Mouse (Mus musculus): ENCODE measurements around the gene Atp4a. TPM values are rescaled to one million over a fixed set of nuclear protein-coding genes. Genes with fewer than 3 reads are reported as not detected.

Gene Atp4a
- total RNA-seq (2014; rRNA removed): 2.6 and 4.4 TPM in 2 replicates
- 1.3 and 4.2 TPM in 2 replicates for polyA plus RNA-seq (2012; rRNA removed)

- H3K9ac ChIP-seq (ENCODE audit: low read depth, low read length): no peak within 1 kb of the TSS
- no peaks in the 10 kb centered on the region for H3K27me3 ChIP-seq (ENCODE audit: control insufficient read depth, insufficient read depth, low read length)
- H3K27ac ChIP-seq (replicated peaks; ENCODE audit: insufficient read depth, low read depth, low read length): no peak within 1 kb of the TSS
- H3K4me3 ChIP-seq (ENCODE audit: insufficient read depth, low read depth, low read length): no peak within 1 kb of the TSS
- TF ChIP-seq CTCF (IDR thresholded peaks at IDR 0.05; ENCODE audit: low read depth, low read length) (no peak), POLR2A (IDR thresholded peaks at IDR 0.05; ENCODE audit: extremely low read depth, insufficient read depth, low read length) (no peak)
- no peak for DNase-seq (ENCODE audit: extremely low read depth, low read depth, low spot score)
- H3K79me2 ChIP-seq (ENCODE audit: control insufficient read depth, insufficient read depth, low read length): no peaks in the 10 kb centered on the region
- H3K4me1 ChIP-seq (ENCODE audit: control insufficient read depth, insufficient read depth, low read length): peaks cover 1% of the 10 kb centered on the region; the same call in 1 of the 2 replicates
- H3K36me3 ChIP-seq (ENCODE audit: control insufficient read depth, insufficient read depth, low read length): no peaks in the 10 kb centered on the region
- 88% methylated on average over 3 of the region's 3 CpGs for WGBS
Observed at GRCm38 (mm10) chr7:30711942-30712341, at the start of gene Atp4a. TSS of gene Atp4a (plus strand) at chr7:30712209.

DNA sequence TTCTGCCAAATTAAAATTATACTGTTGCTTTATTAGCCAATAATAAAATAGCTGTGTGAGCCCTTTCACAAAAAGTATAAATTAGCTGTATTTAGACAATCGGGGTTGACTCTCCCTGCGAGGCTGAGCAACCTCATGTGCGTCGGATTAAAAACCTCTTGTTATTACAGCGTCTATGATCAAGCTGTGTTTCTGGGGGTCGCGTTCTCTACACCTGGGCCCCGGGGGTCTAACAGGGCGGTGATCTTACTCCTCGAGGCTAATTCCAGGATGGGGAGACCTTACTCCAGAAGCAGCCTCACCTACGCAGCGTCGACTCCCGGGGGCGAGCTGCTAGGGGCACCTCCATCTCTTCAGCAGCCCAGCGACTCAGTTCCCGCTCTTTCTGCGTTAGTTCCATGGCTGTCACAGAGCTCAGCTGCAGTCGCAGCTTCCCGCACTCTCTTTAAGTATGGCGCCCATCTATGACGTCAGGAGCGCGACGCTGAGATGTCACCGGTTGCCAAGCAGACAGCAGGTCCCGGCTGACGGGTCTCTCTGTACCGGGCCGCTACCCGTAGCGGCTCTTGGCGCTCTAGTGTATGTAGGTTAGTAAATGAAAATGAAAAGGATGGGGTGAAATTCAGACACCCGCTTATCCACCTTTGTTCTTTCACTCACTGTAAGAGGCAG is 47.3 kb upstream of the Atp4a start, which contains the start of gene Haus5:
Gene Haus5, minus strand, starts transcription at position 466 of the 672 bp plus-strand sequence.
- DNase-seq (ENCODE audit: extremely low read depth, low read depth, low spot score): peak; percentile 81
- WGBS: 1% methylated on average over 34 of the region's 34 CpGs
- H3K27ac ChIP-seq (replicated peaks; ENCODE audit: insufficient read depth, low read depth, low read length): no peak within 1 kb of the TSS
- no peaks in the 10 kb centered on the region for H3K79me2 ChIP-seq (ENCODE audit: control insufficient read depth, insufficient read depth, low read length)
- H3K9ac ChIP-seq (ENCODE audit: low read depth, low read length): peak within 1 kb of the TSS; percentile 62
- H3K36me3 ChIP-seq (ENCODE audit: control insufficient read depth, insufficient read depth, low read length): no peaks in the 10 kb centered on the region
- no peaks in the 10 kb centered on the region for H3K27me3 ChIP-seq (ENCODE audit: control insufficient read depth, insufficient read depth, low read length)
- TF ChIP-seq POLR2A (IDR thresholded peaks at IDR 0.05; ENCODE audit: extremely low read depth, insufficient read depth, low read length): no peak
- no peak for TF ChIP-seq CTCF (IDR thresholded peaks at IDR 0.05; ENCODE audit: low read depth, low read length)
- peak within 1 kb of the TSS; percentile 64 for H3K4me3 ChIP-seq (ENCODE audit: insufficient read depth, low read depth, low read length)
- peaks cover 3% of the 10 kb centered on the region; the same call in 1 of the 2 replicates for H3K4me1 ChIP-seq (ENCODE audit: control insufficient read depth, insufficient read depth, low read length)

- H3K79me2 ChIP-seq (ENCODE audit: control insufficient read depth, insufficient read depth, low read length): no peaks in the 10 kb centered on the region
- H3K27ac ChIP-seq (replicated peaks; ENCODE audit: insufficient read depth, low read depth, low read length): no peak overlapping the region
- TF ChIP-seq POLR2A (IDR thresholded peaks at IDR 0.05; ENCODE audit: extremely low read depth, insufficient read depth, low read length) (no peak), CTCF (IDR thresholded peaks at IDR 0.05; ENCODE audit: low read depth, low read length) (no peak)
- H3K4me3 ChIP-seq (ENCODE audit: insufficient read depth, low read depth, low read length): peak overlapping the region; percentile 64
- H3K36me3 ChIP-seq (ENCODE audit: control insufficient read depth, insufficient read depth, low read length): no peaks in the 10 kb centered on the region
- WGBS: 7% methylated on average over 11 of the region's 11 CpGs
- peaks cover 3% of the 10 kb centered on the region; the same call in 1 of the 2 replicates for H3K4me1 ChIP-seq (ENCODE audit: control insufficient read depth, insufficient read depth, low read length)
- peak overlapping the region; percentile 61 for H3K9ac ChIP-seq (ENCODE audit: low read depth, low read length)
- H3K27me3 ChIP-seq (ENCODE audit: control insufficient read depth, insufficient read depth, low read length): no peaks in the 10 kb centered on the region
- DNase-seq (ENCODE audit: extremely low read depth, low read depth, low spot score): peak; percentile 19
Observed at GRCm38 (mm10) chr7:30665321-30665720, 46.7 kb upstream of the Atp4a start.

DNA sequence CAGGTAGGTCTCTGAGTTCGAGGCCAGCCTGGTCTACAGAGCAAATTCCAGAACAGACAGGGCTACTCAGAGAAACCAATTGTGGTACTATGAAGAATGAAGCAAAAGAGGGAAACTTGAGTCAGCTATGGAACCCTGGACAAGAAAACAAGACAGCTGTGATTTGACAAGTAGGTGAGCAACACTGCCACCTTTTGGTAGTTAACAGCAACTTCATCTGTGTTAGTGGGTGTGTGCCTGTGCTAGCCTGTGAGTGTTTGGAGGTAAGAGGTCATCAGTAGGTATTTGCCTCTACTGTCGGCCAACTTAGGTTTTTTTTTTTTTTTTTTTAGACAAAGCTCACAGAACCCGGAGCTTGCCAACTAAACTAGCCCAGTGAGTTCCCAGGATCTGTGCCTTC is 42.8 kb upstream of the Atp4a start:
- H3K27me3 ChIP-seq (ENCODE audit: control insufficient read depth, insufficient read depth, low read length): no peaks in the 10 kb centered on the region
- TF ChIP-seq CTCF (IDR thresholded peaks at IDR 0.05; ENCODE audit: low read depth, low read length) (peak; percentile 44), POLR2A (IDR thresholded peaks at IDR 0.05; ENCODE audit: extremely low read depth, insufficient read depth, low read length) (no peak)
- WGBS: 20% methylated on average over 3 of the region's 3 CpGs
- H3K36me3 ChIP-seq (ENCODE audit: control insufficient read depth, insufficient read depth, low read length): no peaks in the 10 kb centered on the region
- peak overlapping the region; percentile 36; the same call in 1 of the 2 replicates for H3K9ac ChIP-seq (ENCODE audit: low read depth, low read length)
- peak; percentile 93 for DNase-seq (ENCODE audit: extremely low read depth, low read depth, low spot score)
- H3K4me1 ChIP-seq (ENCODE audit: control insufficient read depth, insufficient read depth, low read length): peaks cover 3% of the 10 kb centered on the region; the same call in 1 of the 2 replicates
- H3K4me3 ChIP-seq (ENCODE audit: insufficient read depth, low read depth, low read length): no peak overlapping the region
- H3K79me2 ChIP-seq (ENCODE audit: control insufficient read depth, insufficient read depth, low read length): no peaks in the 10 kb centered on the region
- H3K27ac ChIP-seq (replicated peaks; ENCODE audit: insufficient read depth, low read depth, low read length): peak overlapping the region; percentile 65

DNA sequence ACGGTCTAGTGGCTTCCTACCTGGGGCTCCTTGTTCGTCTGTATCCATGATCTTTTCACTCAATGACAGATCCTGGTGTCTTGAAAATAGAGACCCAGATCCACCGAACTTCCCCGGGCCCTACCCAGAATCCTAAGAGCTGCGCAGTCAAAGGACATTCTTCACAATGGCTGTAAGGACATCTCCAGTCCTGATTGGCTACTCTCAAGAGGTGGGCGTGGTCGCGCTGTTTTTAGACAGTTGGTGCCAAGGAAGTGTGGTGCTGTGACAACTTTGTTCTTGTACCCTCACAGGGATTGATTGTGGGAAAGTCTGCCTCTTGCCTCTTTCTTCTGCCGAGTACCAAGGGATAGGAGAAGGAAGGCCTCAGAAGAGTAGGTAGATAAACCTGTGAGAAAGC is 40.5 kb upstream of the Atp4a start, which contains the start of gene Pmis2:
Gene Pmis2, minus strand, starts transcription at position 126 of the 400 bp plus-strand sequence.
- Histone ChIP-seq H3K36me3 (ENCODE audit: control insufficient read depth, insufficient read depth, low read length) (no peaks in the 10 kb centered on the region), H3K79me2 (ENCODE audit: control insufficient read depth, insufficient read depth, low read length) (no peaks in the 10 kb centered on the region), H3K27me3 (ENCODE audit: control insufficient read depth, insufficient read depth, low read length) (no peaks in the 10 kb centered on the region), H3K27ac (replicated peaks; ENCODE audit: insufficient read depth, low read depth, low read length) (no peak within 1 kb of the TSS), H3K4me3 (ENCODE audit: insufficient read depth, low read depth, low read length) (no peak within 1 kb of the TSS), H3K9ac (ENCODE audit: low read depth, low read length) (no peak within 1 kb of the TSS), H3K4me1 (ENCODE audit: control insufficient read depth, insufficient read depth, low read length) (peaks cover 3% of the 10 kb centered on the region; the same call in 1 of the 2 replicates)
- TF ChIP-seq CTCF (IDR thresholded peaks at IDR 0.05; ENCODE audit: low read depth, low read length): no peak
- TF ChIP-seq POLR2A (IDR thresholded peaks at IDR 0.05; ENCODE audit: extremely low read depth, insufficient read depth, low read length): no peak
- 76% methylated on average over 9 of the region's 9 CpGs for WGBS
- DNase-seq (ENCODE audit: extremely low read depth, low read depth, low spot score): no peak
